Comparison of ENCODE assay signal across 17 mouse cellular contexts in genomic region chr17:48610107-48610506, GRCm38 (mm10).
"Had no signal": no experiment of that assay in that cellular context is flagged by ENCODE, and none has a peak within 500 bp of the region (broad histone marks: within the 10 kb centered on the region; RNA-seq: fewer than 3 reads in every experiment).

No protein-coding gene starts in this region.

- H3K4me3 ChIP-seq: midbrain, embryonic 10.5 days; midbrain, embryonic 12.5 days; myocyte; neural tube, embryonic 13.5 days; neural tube, embryonic 15.5 days had no signal

- DNase-seq: lung, adult 18-20 months; lung, embryonic 14.5 days; lung, postnatal 10 days; lung, postnatal 4 days; midbrain, embryonic 14.5 days; retina, postnatal 1 day; right cerebral cortex, adult 18-20 months; right cerebral cortex, postnatal 25 days; right cerebral cortex, postnatal 4 days; thymus, adult 18-20 months; thymus, postnatal 14 days; thymus, postnatal 36 days had no signal

- H3K27ac ChIP-seq: midbrain, embryonic 10.5 days; midbrain, embryonic 12.5 days; neural tube, embryonic 13.5 days; neural tube, embryonic 15.5 days had no signal
